Mouse (Mus musculus): Measurements from ENCODE around the gene Mcf2l. TPM values are rescaled to one million over a fixed set of nuclear protein-coding genes. Genes with fewer than 3 reads are reported as not detected.

Gene Mcf2l
- 1.0 and 1.9 TPM in 2 replicates for polyA plus RNA-seq (2012; ENCODE audit: low replicate concordance)

GRCm38 (mm10) chr8:12873357-12874046 is at the start of gene Mcf2l:
TSS of gene Mcf2l (plus strand) at chr8:12873806.

GRCm38 (mm10) chr8:13025487-13026224 is 152.1 kb downstream of the Mcf2l start, which contains the start of gene F7:
TSS of gene F7 (plus strand) at chr8:13026034.

GRCm38 (mm10) chr8:13037015-13037414 is 163.4 kb downstream of the Mcf2l start, which contains the start of gene F10:
TSS of gene F10 (plus strand) at chr8:13037308.

GRCm38 (mm10) chr8:13060441-13061150 is 187.0 kb downstream of the Mcf2l start, which contains the start of gene Proz:
TSS of gene Proz (plus strand) at chr8:13060914.

Other genes starting within 250 kb of the Mcf2l start
- gene Tubgcp3, start 201.6 kb upstream of the Mcf2l start, polyA plus RNA-seq (2012; ENCODE audit: low replicate concordance): 22.8 and 50.0 TPM in 2 replicates
- gene Atp11a, start 116.8 kb upstream of the Mcf2l start, polyA plus RNA-seq (2012; ENCODE audit: low replicate concordance): 0.72 and 3.2 TPM in 2 replicates
- 0.15 TPM in 1 of 2 replicates, not detected in the other for gene F7, start 152.2 kb downstream of the Mcf2l start, polyA plus RNA-seq (2012; ENCODE audit: low replicate concordance)
- 0.20 and 2.8 TPM in 2 replicates for gene F10, start 163.5 kb downstream of the Mcf2l start, polyA plus RNA-seq (2012; ENCODE audit: low replicate concordance)
- gene Proz, start 187.1 kb downstream of the Mcf2l start, polyA plus RNA-seq (2012; ENCODE audit: low replicate concordance): 0.08 TPM in 1 of 2 replicates, not detected in the other
- gene Pcid2, start 231.7 kb downstream of the Mcf2l start, polyA plus RNA-seq (2012; ENCODE audit: low replicate concordance): 7.4 and 34.0 TPM in 2 replicates
- 84.0 and 89.8 TPM in 2 replicates for gene Cul4a, start 231.8 kb downstream of the Mcf2l start, polyA plus RNA-seq (2012; ENCODE audit: low replicate concordance)